Mouse (Mus musculus): Measurements from ENCODE around the gene Ifi206. TPM values are rescaled to one million over a fixed set of nuclear protein-coding genes. Genes with fewer than 3 reads are reported as not detected.

Ifi206 gene
- total RNA-seq, 4 experiments from 2014 or later, result 0.66 TPM; not detected in 3

DNA sequence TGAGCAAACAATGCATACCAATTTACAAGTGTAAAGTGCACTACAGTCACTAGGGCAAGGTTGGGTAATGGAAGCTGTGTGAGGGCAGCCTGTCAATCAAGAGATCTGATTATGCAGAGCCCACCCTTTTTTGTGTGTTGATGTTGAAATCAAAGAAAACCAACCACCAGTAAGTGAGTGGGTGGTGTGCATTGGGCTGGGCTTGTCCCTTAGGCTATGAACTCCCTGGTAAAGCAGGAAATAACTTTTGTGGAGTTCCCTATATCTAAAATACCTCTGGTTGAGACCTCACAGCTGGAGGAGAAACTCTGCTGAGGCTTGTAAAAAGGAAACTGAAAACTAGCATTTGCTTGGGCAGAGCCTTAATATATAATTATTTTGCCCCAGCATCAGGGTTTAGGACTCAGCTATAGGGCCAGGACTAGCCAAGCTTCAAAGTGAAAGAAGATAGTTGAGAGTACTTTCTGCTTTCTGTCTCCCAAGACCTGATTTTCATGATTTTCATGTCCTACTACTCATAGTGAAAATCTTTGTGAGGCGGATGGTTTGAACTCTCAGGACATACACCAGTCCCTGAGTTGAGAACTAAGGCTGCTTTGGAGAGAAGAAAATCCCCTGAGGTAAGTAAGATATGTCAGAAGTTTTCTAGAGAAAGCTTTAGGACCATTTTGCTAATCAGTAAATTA, 71.8 kb downstream of the Ifi206 start:
- DNase-seq (ENCODE audit: low spot score in 2 of 2), result no peak

GRCm38 (mm10) chr1:173418516-173418915, 72.3 kb downstream of the Ifi206 start:
- DNase-seq (ENCODE audit: low spot score in 2 of 2), result no peak

Small RNA genes within 50 kb of the gene (microRNA-seq; reads per million reads assigned to microRNA genes)
- gene Gm44481, result 0 reads per million in 2 experiments

Other genes starting within 250 kb of the Ifi206 start
- not detected for gene Olfr418, start 225.0 kb downstream of the Ifi206 start, total RNA-seq (2022)
- not detected for gene Mptx2, start 213.3 kb downstream of the Ifi206 start, total RNA-seq (2022)
- 10 to 100 TPM; 58.7 to 67.1 (median 61.4) TPM for gene Ackr1, start 157.3 kb downstream of the Ifi206 start, total RNA-seq (2022)
- 1 to 10 TPM; 3.9 to 9.2 (median 5.1) TPM for gene Aim2, start 140.2 kb downstream of the Ifi206 start, total RNA-seq (2022)
- gene Cadm3, start 123.3 kb downstream of the Ifi206 start, total RNA-seq (2022), result 100 to 1,000 TPM; 384 to 405 (median 400) TPM
- gene Ifi214, start 44.9 kb upstream of the Ifi206 start, total RNA-seq (2022), result not detected
- gene Ifi213, start 108.2 kb upstream of the Ifi206 start, total RNA-seq (2022), result under 1 TPM in 3 of 4 experiments, not detected in 1; 0.11 to 0.59 (median 0.16) TPM
- under 1 TPM in 3 of 4 experiments, not detected in 1; 0.21 to 0.56 (median 0.37) TPM for gene Ifi209, start 139.9 kb upstream of the Ifi206 start, total RNA-seq (2022)
- gene Ifi208, start 182.6 kb upstream of the Ifi206 start, total RNA-seq (2022), result not detected

Data from left cerebral cortex, adult 8-10 months (tissue).